Mouse (Mus musculus): ENCODE measurements around the gene 2610301B20Rik. TPM values are rescaled to one million over a fixed set of nuclear protein-coding genes. Genes with fewer than 3 reads are reported as not detected.

2610301B20Rik gene
- polyA plus RNA-seq, 1 experiment from 2014 or later: 46.9 TPM

DNA sequence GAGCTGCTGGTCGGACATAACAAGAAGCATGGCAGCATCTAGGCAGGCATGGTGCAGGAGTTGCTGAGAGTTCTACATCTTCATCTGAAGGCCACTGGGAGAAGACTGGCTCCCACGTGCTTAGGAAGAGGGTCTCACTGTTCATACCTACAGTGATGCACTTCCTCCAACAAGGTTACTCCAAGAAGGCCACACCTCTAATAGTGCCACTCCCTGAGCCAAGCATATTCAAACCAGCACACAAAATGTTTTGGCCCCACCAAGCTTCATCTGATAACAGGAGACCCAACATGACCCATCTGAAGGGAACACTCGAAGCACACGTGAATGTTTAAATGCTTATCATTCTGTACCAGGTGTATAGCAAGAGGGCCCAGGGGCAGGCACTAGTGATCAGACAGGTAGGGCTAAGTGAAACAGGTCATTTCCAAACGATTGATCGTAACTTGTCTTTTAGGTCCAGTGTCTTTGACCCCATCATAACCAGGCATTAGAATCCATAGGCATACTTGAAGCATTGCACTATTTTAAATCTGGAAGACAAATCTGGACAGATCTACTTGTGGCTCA, 37.7 kb downstream of the 2610301B20Rik start:
- H3K27ac ChIP-seq (replicated peaks): no peak overlapping the region
- ATAC-seq (ENCODE audit: low FRiP score, low read depth): no peak
- H3K4me1 ChIP-seq: no peaks in the 10 kb centered on the region
- H3K36me3 ChIP-seq: no peaks in the 10 kb centered on the region
- H3K9ac ChIP-seq (replicated peaks): no peak overlapping the region
- 85% methylated on average over 6 of the region's 6 CpGs for WGBS
- no peak overlapping the region for H3K4me2 ChIP-seq (replicated peaks)
- H3K27me3 ChIP-seq: no peaks in the 10 kb centered on the region
- no peaks in the 10 kb centered on the region for H3K9me3 ChIP-seq
- no peak overlapping the region for H3K4me3 ChIP-seq

- WGBS: 28% methylated on average over 7 of the region's 7 CpGs
- H3K27me3 ChIP-seq: no peaks in the 10 kb centered on the region
- ATAC-seq (ENCODE audit: low FRiP score, low read depth): peak; percentile 87
Measured at GRCm38 (mm10) chr4:10912611-10913301, 38.5 kb downstream of the 2610301B20Rik start.

GRCm38 (mm10) chr4:10913409-10913808, 39.1 kb downstream of the 2610301B20Rik start:
- Histone ChIP-seq H3K27ac (replicated peaks) (no peak overlapping the region), H3K4me1 (no peaks in the 10 kb centered on the region), H3K9me3 (no peaks in the 10 kb centered on the region), H3K4me3 (no peak overlapping the region), H3K27me3 (no peaks in the 10 kb centered on the region), H3K9ac (replicated peaks) (no peak overlapping the region), H3K4me2 (replicated peaks) (no peak overlapping the region), H3K36me3 (no peaks in the 10 kb centered on the region)
- no peak for ATAC-seq (ENCODE audit: low FRiP score, low read depth)
- 87% methylated on average over 3 of the region's 3 CpGs for WGBS

More at GRCm38 (mm10) chr4:10912611-10913301, 38.5 kb downstream of the 2610301B20Rik start:
- no peaks in the 10 kb centered on the region for H3K36me3 ChIP-seq
- no peak overlapping the region for H3K4me2 ChIP-seq (replicated peaks)
- no peaks in the 10 kb centered on the region for H3K4me1 ChIP-seq
- H3K27ac ChIP-seq (replicated peaks): no peak overlapping the region
- no peaks in the 10 kb centered on the region for H3K9me3 ChIP-seq
- H3K9ac ChIP-seq (replicated peaks): no peak overlapping the region
- no peak overlapping the region for H3K4me3 ChIP-seq

DNA sequence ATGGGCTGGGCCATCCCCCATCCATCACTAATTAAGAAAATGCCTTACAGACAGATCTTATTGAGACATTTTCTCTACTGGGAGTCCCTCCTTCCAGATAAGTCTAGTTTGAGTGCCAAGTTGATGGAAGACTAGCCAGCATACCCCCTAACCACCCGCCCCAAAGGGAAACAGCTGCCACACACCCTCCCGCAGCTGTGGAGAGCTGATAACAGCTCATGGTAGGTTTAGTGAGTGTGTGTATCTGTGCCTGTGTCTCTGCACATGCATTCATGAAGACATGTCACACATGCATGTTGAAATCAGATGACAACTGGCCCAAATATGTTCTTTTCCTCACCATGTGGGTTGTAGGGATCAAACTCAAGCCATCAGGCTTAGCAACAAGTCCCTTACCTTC, 40.5 kb downstream of the 2610301B20Rik start:
- Histone ChIP-seq H3K27ac (replicated peaks) (no peak overlapping the region), H3K27me3 (no peaks in the 10 kb centered on the region), H3K4me1 (no peaks in the 10 kb centered on the region), H3K4me2 (replicated peaks) (no peak overlapping the region), H3K9me3 (no peaks in the 10 kb centered on the region), H3K36me3 (no peaks in the 10 kb centered on the region), H3K9ac (replicated peaks) (no peak overlapping the region), H3K4me3 (no peak overlapping the region)
- no peak for ATAC-seq (ENCODE audit: low FRiP score, low read depth)
- WGBS: 86% methylated on average over 2 of the region's 2 CpGs

DNA sequence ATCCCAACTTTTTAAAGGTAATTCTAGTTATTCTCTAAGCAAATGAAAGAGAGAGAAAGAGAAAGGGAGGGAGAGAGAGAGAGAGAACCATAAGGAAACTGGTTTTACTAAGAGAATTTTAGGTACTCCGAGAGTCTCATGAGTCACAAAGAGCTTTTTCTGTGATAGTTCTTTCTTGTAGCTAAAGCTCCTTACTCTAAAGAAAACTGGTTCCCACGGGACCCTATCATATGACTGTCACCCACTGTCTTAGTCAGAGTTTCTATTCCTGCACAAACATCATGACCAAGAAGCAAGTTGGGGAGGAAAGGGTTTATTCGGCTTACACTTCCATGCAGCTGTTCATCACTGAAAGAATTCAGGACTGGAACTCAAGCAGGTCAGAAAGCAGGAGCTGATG, 41.0 kb downstream of the 2610301B20Rik start:
- Histone ChIP-seq H3K27ac (replicated peaks) (no peak overlapping the region), H3K4me1 (no peaks in the 10 kb centered on the region), H3K9me3 (no peaks in the 10 kb centered on the region), H3K9ac (replicated peaks) (no peak overlapping the region), H3K36me3 (no peaks in the 10 kb centered on the region), H3K27me3 (no peaks in the 10 kb centered on the region), H3K4me2 (replicated peaks) (no peak overlapping the region), H3K4me3 (no peak overlapping the region)
- ATAC-seq (ENCODE audit: low FRiP score, low read depth): no peak
- 84% methylated on average over 3 of the region's 3 CpGs for WGBS

GRCm38 (mm10) chr4:10918402-10918801, 44.1 kb downstream of the 2610301B20Rik start:
- 91% methylated on average over 8 of the region's 8 CpGs for WGBS
- H3K9me3 ChIP-seq: no peaks in the 10 kb centered on the region
- no peaks in the 10 kb centered on the region for H3K27me3 ChIP-seq
- no peaks in the 10 kb centered on the region for H3K36me3 ChIP-seq
- H3K4me2 ChIP-seq (replicated peaks): no peak overlapping the region
- H3K9ac ChIP-seq (replicated peaks): no peak overlapping the region
- H3K27ac ChIP-seq (replicated peaks): no peak overlapping the region
- H3K4me1 ChIP-seq: no peaks in the 10 kb centered on the region
- ATAC-seq (ENCODE audit: low FRiP score, low read depth): no peak
- no peak overlapping the region for H3K4me3 ChIP-seq

DNA sequence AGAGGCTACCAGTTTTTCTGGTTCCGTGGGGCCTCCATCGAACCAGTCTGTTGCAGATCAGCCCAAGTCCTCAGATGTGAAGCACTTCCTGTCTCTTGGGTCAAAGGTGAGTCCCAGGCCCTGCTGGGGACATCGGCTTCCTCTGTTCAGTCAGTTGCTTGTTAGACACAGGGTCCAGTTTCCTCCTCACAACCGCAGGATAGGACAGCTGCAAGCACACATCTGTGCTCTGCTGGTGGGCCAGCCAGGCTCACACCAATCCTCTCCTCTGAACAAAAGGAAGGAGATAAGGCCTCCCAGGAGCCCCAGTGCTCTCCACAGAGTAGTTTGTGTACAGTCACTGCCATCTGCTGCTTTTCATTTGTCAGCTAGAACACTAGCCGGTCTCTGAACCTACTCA, 44.8 kb downstream of the 2610301B20Rik start:
- Histone ChIP-seq H3K4me1 (no peaks in the 10 kb centered on the region), H3K9ac (replicated peaks) (no peak overlapping the region), H3K4me2 (replicated peaks) (no peak overlapping the region), H3K9me3 (no peaks in the 10 kb centered on the region), H3K4me3 (no peak overlapping the region), H3K27me3 (no peaks in the 10 kb centered on the region), H3K27ac (replicated peaks) (no peak overlapping the region), H3K36me3 (no peaks in the 10 kb centered on the region)
- WGBS: 74% methylated on average over 5 of the region's 5 CpGs
- ATAC-seq (ENCODE audit: low FRiP score, low read depth): no peak

- Histone ChIP-seq H3K4me1 (no peaks in the 10 kb centered on the region), H3K4me3 (no peak overlapping the region), H3K9ac (replicated peaks) (no peak overlapping the region), H3K36me3 (no peaks in the 10 kb centered on the region), H3K27me3 (no peaks in the 10 kb centered on the region), H3K9me3 (no peaks in the 10 kb centered on the region), H3K27ac (replicated peaks) (no peak overlapping the region), H3K4me2 (replicated peaks) (no peak overlapping the region)
- WGBS: 83% methylated on average over 3 of the region's 3 CpGs
- no peak for ATAC-seq (ENCODE audit: low FRiP score, low read depth)
Measured at GRCm38 (mm10) chr4:10919530-10919929, 45.2 kb downstream of the 2610301B20Rik start.

GRCm38 (mm10) chr4:10919987-10920386, 45.7 kb downstream of the 2610301B20Rik start:
- Histone ChIP-seq H3K27ac (replicated peaks) (no peak overlapping the region), H3K36me3 (no peaks in the 10 kb centered on the region)

DNA sequence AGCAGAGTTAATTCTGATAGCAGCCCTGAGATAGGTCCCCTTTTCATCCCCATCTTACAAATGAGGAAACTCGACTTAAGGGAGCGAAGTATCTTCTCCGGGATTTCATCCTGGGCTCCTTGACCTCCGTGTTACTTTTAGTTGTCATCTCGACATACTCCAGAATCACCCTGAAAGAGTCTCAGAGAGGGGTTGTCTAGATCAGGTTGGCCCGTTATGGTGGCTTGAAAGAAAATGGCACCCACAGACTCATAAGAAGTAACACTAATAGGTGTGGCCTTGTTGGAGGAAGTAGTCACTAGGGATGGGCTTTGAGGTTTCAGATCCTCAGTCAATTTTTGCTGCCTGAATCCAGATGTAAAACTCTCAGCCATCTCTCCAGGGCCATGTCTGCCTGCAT, 46.3 kb downstream of the 2610301B20Rik start:
- ATAC-seq (ENCODE audit: low FRiP score, low read depth): no peak
- no peak overlapping the region for H3K27ac ChIP-seq (replicated peaks)
- H3K4me1 ChIP-seq: no peaks in the 10 kb centered on the region
- H3K4me2 ChIP-seq (replicated peaks): no peak overlapping the region
- no peak overlapping the region for H3K9ac ChIP-seq (replicated peaks)
- no peaks in the 10 kb centered on the region for H3K9me3 ChIP-seq
- no peak overlapping the region for H3K4me3 ChIP-seq
- H3K27me3 ChIP-seq: no peaks in the 10 kb centered on the region
- WGBS: 95% methylated on average over 6 of the region's 6 CpGs
- H3K36me3 ChIP-seq: no peaks in the 10 kb centered on the region

More at GRCm38 (mm10) chr4:10919987-10920386, 45.7 kb downstream of the 2610301B20Rik start:
- ATAC-seq (ENCODE audit: low FRiP score, low read depth): no peak
- Histone ChIP-seq H3K9ac (replicated peaks) (no peak overlapping the region), H3K27me3 (no peaks in the 10 kb centered on the region), H3K4me3 (no peak overlapping the region), H3K9me3 (no peaks in the 10 kb centered on the region), H3K4me1 (no peaks in the 10 kb centered on the region), H3K4me2 (replicated peaks) (no peak overlapping the region)
- WGBS: 91% methylated on average over 6 of the region's 6 CpGs

DNA sequence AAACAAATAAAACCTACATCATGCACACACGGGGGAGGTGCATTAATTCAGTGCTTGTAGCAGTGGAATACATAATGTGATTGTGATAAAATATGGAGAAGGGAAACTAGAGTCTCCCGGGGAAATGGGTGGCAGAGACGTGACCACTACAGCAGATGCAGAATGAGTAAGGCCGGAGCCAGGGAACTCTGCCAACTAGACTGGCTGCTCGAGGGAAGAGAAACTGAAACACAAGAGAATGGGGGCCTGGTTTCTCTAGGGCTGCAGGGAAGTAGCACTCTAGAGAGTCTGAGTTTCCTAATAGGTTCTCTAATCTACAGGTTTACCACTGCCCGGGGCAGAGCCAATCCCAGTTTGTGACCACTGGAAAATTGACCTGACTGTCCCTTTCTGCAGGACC, 48.9 kb downstream of the 2610301B20Rik start:
- H3K4me1 ChIP-seq: no peaks in the 10 kb centered on the region
- H3K4me2 ChIP-seq (replicated peaks): no peak overlapping the region
- H3K27me3 ChIP-seq: no peaks in the 10 kb centered on the region
- 77% methylated on average over 6 of the region's 6 CpGs for WGBS
- ATAC-seq (ENCODE audit: low FRiP score, low read depth): no peak
- H3K9ac ChIP-seq (replicated peaks): no peak overlapping the region
- no peak overlapping the region for H3K27ac ChIP-seq (replicated peaks)
- H3K9me3 ChIP-seq: no peaks in the 10 kb centered on the region
- H3K36me3 ChIP-seq: no peaks in the 10 kb centered on the region
- no peak overlapping the region for H3K4me3 ChIP-seq

DNA sequence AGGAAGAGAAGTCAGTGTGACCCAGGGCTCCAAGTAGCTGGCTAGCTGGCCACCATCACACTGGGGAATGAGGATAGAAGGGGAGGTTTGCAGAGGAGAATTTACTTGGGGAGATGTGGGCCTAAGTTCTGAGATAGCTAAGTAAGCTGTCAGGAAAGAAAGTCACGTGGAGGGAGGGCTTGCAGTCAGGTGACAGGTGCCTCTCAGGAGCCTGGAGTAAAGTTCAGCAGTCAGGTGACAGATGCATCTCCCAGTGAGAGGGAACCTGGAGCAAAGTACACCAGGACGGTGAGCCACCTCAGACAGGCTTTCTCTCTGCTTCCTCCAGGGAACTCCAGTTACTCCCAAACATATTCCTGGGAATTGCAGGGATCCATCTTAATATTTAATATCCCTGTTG, 49.8 kb downstream of the 2610301B20Rik start:
- Histone ChIP-seq H3K36me3 (no peaks in the 10 kb centered on the region), H3K9ac (replicated peaks) (no peak overlapping the region), H3K27me3 (no peaks in the 10 kb centered on the region), H3K4me2 (replicated peaks) (no peak overlapping the region), H3K9me3 (no peaks in the 10 kb centered on the region), H3K27ac (replicated peaks) (no peak overlapping the region), H3K4me3 (no peak overlapping the region), H3K4me1 (no peaks in the 10 kb centered on the region)
- ATAC-seq (ENCODE audit: low FRiP score, low read depth): no peak
- 83% methylated on average over 2 of the region's 2 CpGs for WGBS

- Histone ChIP-seq H3K4me3 (no peak overlapping the region), H3K27me3 (no peaks in the 10 kb centered on the region), H3K9ac (replicated peaks) (no peak overlapping the region), H3K9me3 (no peaks in the 10 kb centered on the region), H3K27ac (replicated peaks) (no peak overlapping the region), H3K4me1 (no peaks in the 10 kb centered on the region), H3K36me3 (no peaks in the 10 kb centered on the region), H3K4me2 (replicated peaks) (no peak overlapping the region)
- ATAC-seq (ENCODE audit: low FRiP score, low read depth): no peak
- 93% methylated on average over 5 of the region's 5 CpGs for WGBS
Measured at GRCm38 (mm10) chr4:10924541-10924940, 50.2 kb downstream of the 2610301B20Rik start.

Data from midbrain, embryonic 12.5 days (tissue).